12 mouse cellular contexts compared by ENCODE assay signal in genomic region chr1:122393660-122394355, GRCm38 (mm10).
DNase-seq lines count a peak whose midpoint lies in the region; ATAC-seq and TF ChIP-seq lines count a peak whose summit lies in the region.
"Had no signal": no experiment of that assay in that cellular context is flagged by ENCODE, and none has a peak within 500 bp of the region (broad histone marks: within the 10 kb centered on the region; RNA-seq: fewer than 3 reads in every experiment).

No protein-coding gene starts in this region.

- H3K4me1 ChIP-seq in cortical plate, adult 2 months (ENCODE audit: control insufficient read depth, insufficient read depth, low read length): peaks cover 4% of the 10 kb centered on the region; the same call in 1 of the 2 replicates
- H3K4me1 ChIP-seq in forebrain, embryonic 16.5 days (replicated peaks; ENCODE audit: control insufficient read depth, insufficient read depth, low read length): no peaks in the 10 kb centered on the region
- H3K4me1 ChIP-seq in liver, embryonic 12.5 days: no peaks in the 10 kb centered on the region
- H3K4me1 ChIP-seq: limb, embryonic 10.5 days had no signal

- no peaks in the 10 kb centered on the region for H3K9me3 ChIP-seq in forebrain, embryonic 16.5 days (ENCODE audit: control insufficient read depth, low read length)
- no peaks in the 10 kb centered on the region for H3K9me3 ChIP-seq in liver, embryonic 12.5 days (replicated peaks)
- H3K9me3 ChIP-seq: limb, embryonic 10.5 days had no signal

- no peak overlapping the region for H3K9ac ChIP-seq in forebrain, embryonic 16.5 days (replicated peaks; ENCODE audit: low read depth, low read length)
- no peak overlapping the region for H3K9ac ChIP-seq in liver, embryonic 12.5 days

- H3K27me3 ChIP-seq in forebrain, embryonic 16.5 days (replicated peaks; ENCODE audit: control insufficient read depth, insufficient read depth, low read length): no peaks in the 10 kb centered on the region
- no peaks in the 10 kb centered on the region for H3K27me3 ChIP-seq in liver, embryonic 12.5 days (replicated peaks)

- H3K4me2 ChIP-seq in forebrain, embryonic 16.5 days (ENCODE audit: low read length): no peak overlapping the region
- H3K4me2 ChIP-seq in liver, embryonic 12.5 days: no peak overlapping the region

- intact Hi-C loops in left cerebral cortex, adult 2 months (cut with DNase I): no loop called here
- intact Hi-C loops in left cerebral cortex, postnatal 4 days (cut with DNase I): no loop called here
- intact Hi-C loops in left cerebral cortex, postnatal 36 days (cut with DNase I): no loop called here

- TF ChIP-seq CTCF in left cerebral cortex, adult 2 months (IDR thresholded peaks at IDR 0.05): no peak; the same call in 1 of the 2 replicates
- no peak for TF ChIP-seq CTCF in cortical plate, adult 2 months (IDR thresholded peaks at IDR 0.05; ENCODE audit: extremely low read depth, insufficient read depth, low read length)

- ATAC-seq in forebrain, embryonic 16.5 days: peak; percentile 74
- ATAC-seq in liver, embryonic 12.5 days: no peak

- no peaks in the 10 kb centered on the region for H3K36me3 ChIP-seq in forebrain, embryonic 16.5 days (ENCODE audit: control insufficient read depth, insufficient read depth)
- H3K36me3 ChIP-seq in liver, embryonic 12.5 days: no peaks in the 10 kb centered on the region
- H3K36me3 ChIP-seq: limb, embryonic 10.5 days had no signal

- peak in 1 of 2 experiments; percentile 26 for DNase-seq in left cerebral cortex, adult 2 months (ENCODE audit: extremely low spot score in 1 of 2, low spot score in 2 of 2)
- DNase-seq in left cerebral cortex, postnatal 4 days: no peak
- DNase-seq in left cerebral cortex, postnatal 36 days (ENCODE audit: low spot score in 2 of 2): peak; percentile 5 to 16
- no peak for DNase-seq in gastrocnemius, adult 8-10 months (ENCODE audit: low spot score in 2 of 2)
- no peak for DNase-seq in kidney, adult 8-10 months
- DNase-seq: adrenal gland, postnatal 14 days; cerebellum, adult 11-12 months; heart, postnatal 4 days had no signal

- TF ChIP-seq POLR2A in cortical plate, adult 2 months (IDR thresholded peaks at IDR 0.05; ENCODE audit: extremely low read depth, insufficient read depth, low read length): no peak

- H3K4me3 ChIP-seq in left cerebral cortex, adult 2 months: no peak overlapping the region
- H3K4me3 ChIP-seq in cortical plate, adult 2 months (ENCODE audit: insufficient read depth, low read length): no peak overlapping the region
- no peak overlapping the region for H3K4me3 ChIP-seq in forebrain, embryonic 16.5 days (replicated peaks; ENCODE audit: low read length)
- H3K4me3 ChIP-seq in liver, embryonic 12.5 days: no peak overlapping the region
- H3K4me3 ChIP-seq: limb, embryonic 10.5 days had no signal

- H3K27ac ChIP-seq in left cerebral cortex, adult 2 months: peak overlapping the region; percentile 29
- peak overlapping the region; percentile 35; the same call in 1 of the 2 replicates for H3K27ac ChIP-seq in cortical plate, adult 2 months (ENCODE audit: insufficient read depth, low read length)
- no peak overlapping the region for H3K27ac ChIP-seq in forebrain, embryonic 16.5 days (ENCODE audit: low read length)
- no peak overlapping the region for H3K27ac ChIP-seq in liver, embryonic 12.5 days
- H3K27ac ChIP-seq: limb, embryonic 10.5 days had no signal

- 46% methylated on average over 3 of the region's 3 CpGs for WGBS in forebrain, embryonic 16.5 days
- 68% methylated on average over 3 of the region's 3 CpGs for WGBS in liver, embryonic 12.5 days (ENCODE audit: insufficient replicate concordance)

Comparison
In these comparisons a context has a peak if more than half of its experiments do, and no peak if none do; other contexts are left out.
1. DNase-seq: peak in left cerebral cortex, postnatal 36 days (2 of 2); none in left cerebral cortex, postnatal 4 days (single experiment), gastrocnemius, adult 8-10 months (0 of 2) and kidney, adult 8-10 months (0 of 2).
2. H3K27ac ChIP-seq: peak in left cerebral cortex, adult 2 months (single experiment) and cortical plate, adult 2 months (single experiment); none in forebrain, embryonic 16.5 days (single experiment) and liver, embryonic 12.5 days (single experiment).